Mouse (Mus musculus): ENCODE results near the gene Rfxank.

Gene Rfxank

GRCm38 (mm10) chr8:70147678-70148607 lies 9.0 kb upstream of the Rfxank start:
- DNase-seq (ENCODE audit: low spot score): no peak

GRCm38 (mm10) chr8:70139981-70140380 lies 1.0 kb upstream of the Rfxank start:
- DNase-seq (ENCODE audit: low spot score): no peak

- no peak for DNase-seq (ENCODE audit: low spot score)
Measured at GRCm38 (mm10) chr8:70137890-70138289, 1.1 kb downstream of the Rfxank start.

GRCm38 (mm10) chr8:70136591-70136990 lies 2.4 kb downstream of the Rfxank start:
- DNase-seq (ENCODE audit: low spot score): no peak

GRCm38 (mm10) chr8:70134931-70135330 lies 4.0 kb downstream of the Rfxank start:
- DNase-seq (ENCODE audit: low spot score): no peak

GRCm38 (mm10) chr8:70134086-70134485 lies 4.9 kb downstream of the Rfxank start:
- DNase-seq (ENCODE audit: low spot score): no peak

- no peak for DNase-seq (ENCODE audit: low spot score)
Measured at GRCm38 (mm10) chr8:70131166-70131883, 7.6 kb downstream of the Rfxank start, which contains the start of gene Nr2c2ap. TSS of gene Nr2c2ap (plus strand) at chr8:70131333.

- DNase-seq (ENCODE audit: low spot score): no peak
Measured at GRCm38 (mm10) chr8:70130066-70130465, 8.9 kb downstream of the Rfxank start.

- DNase-seq (ENCODE audit: low spot score): peak; percentile 63
Measured at GRCm38 (mm10) chr8:70129309-70129952, 9.5 kb downstream of the Rfxank start.

GRCm38 (mm10) chr8:70128435-70128834 lies 10.5 kb downstream of the Rfxank start:
- no peak for DNase-seq (ENCODE audit: low spot score)

- DNase-seq (ENCODE audit: low spot score): no peak
Measured at GRCm38 (mm10) chr8:70124992-70125391, 14.0 kb downstream of the Rfxank start.

GRCm38 (mm10) chr8:70122863-70123262 lies 16.1 kb downstream of the Rfxank start:
- DNase-seq (ENCODE audit: low spot score): no peak

GRCm38 (mm10) chr8:70120667-70121066 lies 18.3 kb downstream of the Rfxank start, which contains the start of gene Ncan:
TSS of gene Ncan (minus strand) at chr8:70120873.
- DNase-seq (ENCODE audit: low spot score): no peak

GRCm38 (mm10) chr8:70118726-70119700 lies 19.9 kb downstream of the Rfxank start:
- no peak for DNase-seq (ENCODE audit: low spot score)

- DNase-seq (ENCODE audit: low spot score): no peak
Measured at GRCm38 (mm10) chr8:70117611-70118010, 21.3 kb downstream of the Rfxank start.

GRCm38 (mm10) chr8:70114892-70115291 lies 24.1 kb downstream of the Rfxank start:
- no peak for DNase-seq (ENCODE audit: low spot score)

- no peak for DNase-seq (ENCODE audit: low spot score)
Measured at GRCm38 (mm10) chr8:70114488-70114887, 24.5 kb downstream of the Rfxank start.

GRCm38 (mm10) chr8:70112401-70113016 lies 26.4 kb downstream of the Rfxank start:
- no peak for DNase-seq (ENCODE audit: low spot score)

- DNase-seq (ENCODE audit: low spot score): no peak
Measured at GRCm38 (mm10) chr8:70111192-70111795, 27.7 kb downstream of the Rfxank start.

- no peak for DNase-seq (ENCODE audit: low spot score)
Measured at GRCm38 (mm10) chr8:70110451-70110850, 28.5 kb downstream of the Rfxank start.

Data from layer of hippocampus, adult 9-10 months (tissue).